7 mouse cellular contexts compared by ENCODE assay signal in genomic region chr12:102387219-102387917, GRCm38 (mm10). TPM values are rescaled to one million over a fixed set of nuclear protein-coding genes. Genes with fewer than 3 reads are reported as not detected.
A peak's percentile ranks its signal among the peaks of the same experiment; 100 is the strongest.
DNase-seq lines count a peak whose midpoint lies in the region; ATAC-seq lines count a peak whose summit lies in the region.

No protein-coding gene starts in this region.

- H3K36me3 ChIP-seq in limb, embryonic 10.5 days, result no peaks in the 10 kb centered on the region
- H3K36me3 ChIP-seq in midbrain, embryonic 14.5 days (ENCODE audit: control insufficient read depth, insufficient read depth, low read length), result no peaks in the 10 kb centered on the region

- peak; percentile 65 for ATAC-seq in midbrain, embryonic 14.5 days (ENCODE audit: low FRiP score, low TSS enrichment)

- H3K4me1 ChIP-seq in limb, embryonic 10.5 days, result no peaks in the 10 kb centered on the region
- H3K4me1 ChIP-seq in midbrain, embryonic 14.5 days (ENCODE audit: control insufficient read depth, insufficient read depth, low read length), result no peaks in the 10 kb centered on the region

- 50% methylated on average over 16 of the region's 16 CpGs for WGBS in limb, embryonic 10.5 days
- WGBS in midbrain, embryonic 14.5 days, result 50% methylated on average over 16 of the region's 16 CpGs

- H3K27me3 ChIP-seq in limb, embryonic 10.5 days (ENCODE audit: low read depth, poor library complexity, severe bottlenecking), result no peaks in the 10 kb centered on the region
- H3K27me3 ChIP-seq in midbrain, embryonic 14.5 days (ENCODE audit: control insufficient read depth, insufficient read depth, low read length), result no peaks in the 10 kb centered on the region

- H3K27ac ChIP-seq in limb, embryonic 10.5 days, result no peak overlapping the region
- H3K27ac ChIP-seq in midbrain, embryonic 14.5 days (replicated peaks; ENCODE audit: low read depth, low read length), result no peak overlapping the region

- H3K4me2 ChIP-seq in midbrain, embryonic 14.5 days (ENCODE audit: low read length), result no peak overlapping the region

- H3K9me3 ChIP-seq in limb, embryonic 10.5 days (replicated peaks), result no peaks in the 10 kb centered on the region
- H3K9me3 ChIP-seq in midbrain, embryonic 14.5 days (ENCODE audit: control insufficient read depth, low read length), result no peaks in the 10 kb centered on the region

- no peak overlapping the region for H3K4me3 ChIP-seq in limb, embryonic 10.5 days
- no peak overlapping the region for H3K4me3 ChIP-seq in midbrain, embryonic 14.5 days (replicated peaks; ENCODE audit: low read depth, low read length)

- DNase-seq in adrenal gland, postnatal 10 days, result peak; percentile 91
- peak; percentile 76 for DNase-seq in embryo, embryonic 11.5 days (ENCODE audit: low read depth, low spot score)
- peak; percentile 76 to 81 for DNase-seq in gastrocnemius, postnatal 4 days (ENCODE audit: low spot score in 2 of 2)
- DNase-seq in kidney, adult 18-20 months, result peak; percentile 85
- DNase-seq in limb, embryonic 10.5 days (ENCODE audit: low spot score), result peak; percentile 91
- peak; percentile 92 for DNase-seq in midbrain, embryonic 14.5 days
- DNase-seq in spleen, adult 12 weeks (ENCODE audit: low spot score), result peak; percentile 62

- no peak overlapping the region for H3K9ac ChIP-seq in midbrain, embryonic 14.5 days (replicated peaks; ENCODE audit: low read length)

RNA-seq across cellular contexts. Expression of gene Lgmn, which starts 52.2 kb away (rescaled TPM):
- total RNA-seq in adrenal gland, postnatal 10 days (2021), result 10 to 100 TPM; 88.5 to 88.9 TPM
- total RNA-seq in gastrocnemius, postnatal 4 days (2021), result 100 to 1,000 TPM; 129 to 135 TPM
- 37.0 and 40.5 TPM in 2 replicates for polyA plus RNA-seq in limb, embryonic 10.5 days (2016; fragmentation: Nextera tagmentation; extraction: Ambion mirVana)
- 77.5 and 81.5 TPM in 2 replicates for polyA plus RNA-seq in midbrain, embryonic 14.5 days (2014; fragmentation: Nextera tagmentation; extraction: Ambion mirVana)
